In the genomic region with DNA sequence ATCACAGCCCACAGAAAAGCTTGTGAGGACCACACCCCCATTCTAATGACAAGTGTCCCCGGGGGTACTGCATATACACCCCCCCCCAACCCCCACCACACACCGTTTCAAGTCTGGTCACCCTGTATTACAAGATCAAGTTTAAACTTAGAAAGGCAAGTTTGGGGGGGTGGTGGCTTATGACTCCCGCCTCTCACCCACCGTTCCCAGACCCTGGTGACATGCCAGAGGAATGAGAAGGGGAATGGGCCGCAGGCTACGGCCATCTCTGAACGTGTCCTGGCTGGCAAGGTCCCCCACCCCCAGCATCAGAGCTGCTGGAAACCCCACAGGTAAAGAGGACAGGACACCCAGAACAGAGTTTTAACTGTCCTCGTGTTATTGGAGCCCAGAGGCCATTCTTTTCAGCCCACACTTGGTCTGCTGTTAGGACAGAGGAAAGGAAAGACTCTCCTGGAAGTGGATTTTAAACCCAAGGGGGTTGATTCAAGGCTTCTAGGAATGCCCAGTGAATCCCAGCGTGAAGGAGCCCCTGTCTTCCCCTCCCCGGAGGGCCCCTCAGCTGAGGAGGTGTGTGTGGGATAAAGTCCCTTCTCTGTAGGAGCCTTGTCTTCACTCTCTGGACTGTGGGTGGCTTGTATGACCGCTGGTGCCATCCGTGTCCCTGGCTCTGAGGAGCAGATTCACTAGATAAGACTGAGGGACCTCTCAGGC, we compare ENCODE assay signal across 8 mouse cellular contexts. TPM values are rescaled to one million over a fixed set of nuclear protein-coding genes. Genes with fewer than 3 reads are reported as not detected.
A peak's percentile ranks its signal among the peaks of the same experiment; 100 is the strongest.
DNase-seq lines count a peak whose midpoint lies in the region; ATAC-seq and TF ChIP-seq lines count a peak whose summit lies in the region.

No protein-coding gene starts in this region.

- peaks cover 10 to 25% of the 10 kb centered on the region in 2 experiments for H3K4me1 ChIP-seq in ES-E14 (ENCODE audit: control insufficient read depth in 2 of 2, insufficient read depth in 2 of 2, low read length in 2 of 2, poor library complexity in 1 of 2)
- H3K4me1 ChIP-seq in forebrain, embryonic 16.5 days (replicated peaks; ENCODE audit: control insufficient read depth, insufficient read depth, low read length), result peaks cover 32% of the 10 kb centered on the region
- peaks cover 61% of the 10 kb centered on the region for H3K4me1 ChIP-seq in liver, embryonic 15.5 days (replicated peaks)

- peak overlapping the region; percentile 94 to 99 for H3K4me3 ChIP-seq in ES-E14 (ENCODE audit: insufficient read depth in 1 of 2, low read depth in 1 of 2, low read length in 2 of 2, poor library complexity in 1 of 2, severe bottlenecking in 1 of 2)
- H3K4me3 ChIP-seq in forebrain, embryonic 16.5 days (replicated peaks; ENCODE audit: low read length), result peak overlapping the region; percentile 84
- H3K4me3 ChIP-seq in liver, embryonic 15.5 days (replicated peaks), result peak overlapping the region; percentile 80

- peak overlapping the region; percentile 87 for H3K4me2 ChIP-seq in forebrain, embryonic 16.5 days (ENCODE audit: low read length)
- peak overlapping the region; percentile 99 for H3K4me2 ChIP-seq in liver, embryonic 15.5 days

- no peak for ATAC-seq in forebrain, embryonic 16.5 days
- ATAC-seq in liver, embryonic 15.5 days (ENCODE audit: insufficient read depth), result no peak
- ATAC-seq in granulocyte monocyte progenitor cell, adult 5-6 weeks (replicated peaks; ENCODE audit: poor library complexity, severe bottlenecking), result no peak

- no peaks in the 10 kb centered on the region for H3K27me3 ChIP-seq in forebrain, embryonic 16.5 days (replicated peaks; ENCODE audit: control insufficient read depth, insufficient read depth, low read length)
- H3K27me3 ChIP-seq in liver, embryonic 15.5 days, result peaks cover 14% of the 10 kb centered on the region

- no peaks in the 10 kb centered on the region for H3K36me3 ChIP-seq in ES-E14 (ENCODE audit: control insufficient read depth, insufficient read depth, low read length, poor library complexity, severe bottlenecking)
- H3K36me3 ChIP-seq in forebrain, embryonic 16.5 days (ENCODE audit: control insufficient read depth, insufficient read depth), result no peaks in the 10 kb centered on the region
- H3K36me3 ChIP-seq in liver, embryonic 15.5 days (replicated peaks), result no peaks in the 10 kb centered on the region

- H3K9ac ChIP-seq in ES-E14 (ENCODE audit: insufficient read depth, low read depth, low read length, poor library complexity, severe bottlenecking), result 0 out of 2 replicates have a peak overlapping the region, but pooled peaks have one; percentile 13
- H3K9ac ChIP-seq in forebrain, embryonic 16.5 days (replicated peaks; ENCODE audit: low read depth, low read length), result peak overlapping the region; percentile 89
- H3K9ac ChIP-seq in liver, embryonic 15.5 days, result peak overlapping the region; percentile 85

- no peaks in the 10 kb centered on the region for H3K9me3 ChIP-seq in ES-E14 (ENCODE audit: control insufficient read depth, insufficient read depth, low read depth, low read length)
- H3K9me3 ChIP-seq in forebrain, embryonic 16.5 days (ENCODE audit: control insufficient read depth, low read length), result no peaks in the 10 kb centered on the region
- H3K9me3 ChIP-seq in liver, embryonic 15.5 days (replicated peaks), result no peaks in the 10 kb centered on the region

- peak; percentile 96 for DNase-seq in heart, adult 11 months
- no peak for DNase-seq in heart, adult 18-20 months
- DNase-seq in ES-E14 (ENCODE audit: low read depth, low spot score), result no peak
- DNase-seq in layer of hippocampus, postnatal 36 days, result no peak
- no peak for DNase-seq in urinary bladder, adult 2 months (ENCODE audit: low spot score)

- 27% methylated on average over 12 of the region's 12 CpGs for WGBS in forebrain, embryonic 16.5 days
- WGBS in liver, embryonic 15.5 days (ENCODE audit: insufficient replicate concordance), result 10% methylated on average over 12 of the region's 12 CpGs

- in situ Hi-C loops in ES-E14 (cut with MboI; ENCODE audit: low sequenced_read_pairs in 2 of 2, unreplicated experiment in 2 of 2), result no loop called here

- H3K27ac ChIP-seq in ES-E14 (ENCODE audit: insufficient read depth, low read depth, low read length, poor library complexity, severe bottlenecking), result no peak overlapping the region
- no peak overlapping the region for H3K27ac ChIP-seq in forebrain, embryonic 16.5 days (ENCODE audit: low read length)
- H3K27ac ChIP-seq in liver, embryonic 15.5 days (replicated peaks), result no peak overlapping the region; the same call in 1 of the 2 replicates

TF ChIP-seq in ES-E14, 5 proteins besides CTCF, POLR2A, EP300 and RAD21:
- TF ChIP-seq HCFC1 (IDR thresholded peaks at IDR 0.05; ENCODE audit: borderline replicate concordance, insufficient read depth, low read length), result no peak
- TF ChIP-seq ZC3H11A (IDR thresholded peaks at IDR 0.05; ENCODE audit: borderline replicate concordance, low read depth, low read length), result no peak
- no peak for TF ChIP-seq CHD2 (IDR thresholded peaks at IDR 0.05; ENCODE audit: low read depth, low read length)
- no peak for TF ChIP-seq ZNF384 (IDR thresholded peaks at IDR 0.05; ENCODE audit: low read depth, low read length)
- TF ChIP-seq MAFK (IDR thresholded peaks at IDR 0.05; ENCODE audit: insufficient read depth, low read depth, low read length), result no peak
TF ChIP-seq in ES-E14: peak in this region for 0.

RNA-seq across cellular contexts. Expression of gene Pxn, which starts 0.9 kb away (rescaled TPM):
- total RNA-seq in heart, adult 18-20 months (2021), result 10 to 100 TPM; 34.0 to 35.1 TPM
- 25.5 and 29.4 TPM in 2 replicates for total RNA-seq in ES-E14 (2012; rRNA removed)
- polyA plus RNA-seq in forebrain, embryonic 16.5 days (2015; fragmentation: Nextera tagmentation; extraction: Ambion mirVana), result 20.6 and 22.5 TPM in 2 replicates
- polyA plus RNA-seq in liver, embryonic 15.5 days (2015; fragmentation: Nextera tagmentation; extraction: Ambion mirVana), result 15.2 and 16.8 TPM in 2 replicates
- 56.2 and 57.1 TPM in 2 replicates for total RNA-seq in granulocyte monocyte progenitor cell, adult 5-6 weeks (2014; fragmentation: Nextera tagmentation)
- total RNA-seq in granulocyte monocyte progenitor cell, adult 5-6 weeks (2017), result 110 and 111 TPM in 2 replicates
- total RNA-seq in layer of hippocampus, postnatal 36 days (2021), result 10 to 100 TPM; 39.8 to 46.1 TPM
- polyA plus RNA-seq in urinary bladder, adult 2 months (2012; rRNA removed), result 68.7 and 73.4 TPM in 2 replicates

RNA-seq across cellular contexts. Expression of gene Sirt4, which starts 22.9 kb away (rescaled TPM):
- 10 to 100 TPM; 13.6 to 19.5 TPM for total RNA-seq in heart, adult 18-20 months (2021)
- total RNA-seq in ES-E14 (2012; rRNA removed), result 15.3 and 25.7 TPM in 2 replicates
- 32.7 and 37.6 TPM in 2 replicates for polyA plus RNA-seq in forebrain, embryonic 16.5 days (2015; fragmentation: Nextera tagmentation; extraction: Ambion mirVana)
- polyA plus RNA-seq in liver, embryonic 15.5 days (2015; fragmentation: Nextera tagmentation; extraction: Ambion mirVana), result 6.0 and 6.1 TPM in 2 replicates
- 9.2 and 23.1 TPM in 2 replicates for total RNA-seq in granulocyte monocyte progenitor cell, adult 5-6 weeks (2014; fragmentation: Nextera tagmentation)
- total RNA-seq in granulocyte monocyte progenitor cell, adult 5-6 weeks (2017), result 2.9 and 7.1 TPM in 2 replicates
- total RNA-seq in layer of hippocampus, postnatal 36 days (2021), result 10 to 100 TPM; 46.4 to 50.7 TPM
- 56.1 and 75.8 TPM in 2 replicates for polyA plus RNA-seq in urinary bladder, adult 2 months (2012; rRNA removed)

RNA-seq across cellular contexts. Expression of gene Pla2g1b, which starts 41.4 kb away (rescaled TPM):
- total RNA-seq in heart, adult 18-20 months (2021), result not detected
- 31.1 and 36.6 TPM in 2 replicates for total RNA-seq in ES-E14 (2012; rRNA removed)
- not detected in 2 replicates for polyA plus RNA-seq in forebrain, embryonic 16.5 days (2015; fragmentation: Nextera tagmentation; extraction: Ambion mirVana)
- polyA plus RNA-seq in liver, embryonic 15.5 days (2015; fragmentation: Nextera tagmentation; extraction: Ambion mirVana), result not detected in 2 replicates
- not detected in 2 replicates for total RNA-seq in granulocyte monocyte progenitor cell, adult 5-6 weeks (2014; fragmentation: Nextera tagmentation)
- not detected in 2 replicates for total RNA-seq in granulocyte monocyte progenitor cell, adult 5-6 weeks (2017)
- not detected for total RNA-seq in layer of hippocampus, postnatal 36 days (2021)
- not detected in 2 replicates for polyA plus RNA-seq in urinary bladder, adult 2 months (2012; rRNA removed)

RNA-seq across cellular contexts. Expression of gene Rplp0, which starts 51.8 kb away (rescaled TPM):
- total RNA-seq in heart, adult 18-20 months (2021), result 100 to 1,000 TPM; 624 to 648 TPM
- total RNA-seq in ES-E14 (2012; rRNA removed), result 2,284 and 2,327 TPM in 2 replicates
- 944 and 986 TPM in 2 replicates for polyA plus RNA-seq in forebrain, embryonic 16.5 days (2015; fragmentation: Nextera tagmentation; extraction: Ambion mirVana)
- 1,028 and 1,078 TPM in 2 replicates for polyA plus RNA-seq in liver, embryonic 15.5 days (2015; fragmentation: Nextera tagmentation; extraction: Ambion mirVana)
- total RNA-seq in granulocyte monocyte progenitor cell, adult 5-6 weeks (2014; fragmentation: Nextera tagmentation), result 2,324 and 2,796 TPM in 2 replicates
- 1,887 and 2,078 TPM in 2 replicates for total RNA-seq in granulocyte monocyte progenitor cell, adult 5-6 weeks (2017)
- total RNA-seq in layer of hippocampus, postnatal 36 days (2021), result 100 to 1,000 TPM; 223 to 227 TPM
- 2,459 and 2,490 TPM in 2 replicates for polyA plus RNA-seq in urinary bladder, adult 2 months (2012; rRNA removed)

RNA-seq across cellular contexts. Expression of gene Gcn1l1, which starts 57.6 kb away (rescaled TPM):
- 10 to 100 TPM; 39.1 to 41.5 TPM for total RNA-seq in heart, adult 18-20 months (2021)
- 112 and 163 TPM in 2 replicates for total RNA-seq in ES-E14 (2012; rRNA removed)
- polyA plus RNA-seq in forebrain, embryonic 16.5 days (2015; fragmentation: Nextera tagmentation; extraction: Ambion mirVana), result 44.7 and 53.6 TPM in 2 replicates
- polyA plus RNA-seq in liver, embryonic 15.5 days (2015; fragmentation: Nextera tagmentation; extraction: Ambion mirVana), result 15.0 and 17.3 TPM in 2 replicates
- 26.9 and 43.5 TPM in 2 replicates for total RNA-seq in granulocyte monocyte progenitor cell, adult 5-6 weeks (2014; fragmentation: Nextera tagmentation)
- total RNA-seq in granulocyte monocyte progenitor cell, adult 5-6 weeks (2017), result 33.4 and 37.4 TPM in 2 replicates
- total RNA-seq in layer of hippocampus, postnatal 36 days (2021), result 10 to 100 TPM; 69.4 to 73.1 TPM
- 17.8 and 26.4 TPM in 2 replicates for polyA plus RNA-seq in urinary bladder, adult 2 months (2012; rRNA removed)

Comparison
In these comparisons a context has a peak if more than half of its experiments do, and no peak if none do; other contexts are left out.
1. H3K9ac ChIP-seq: peak in every context shown above with its lines; median percentile 89 in forebrain, embryonic 16.5 days; 85 in liver, embryonic 15.5 days; 13 in ES-E14.
2. RNA of gene Pla2g1b, which starts 41.4 kb away (total RNA-seq): 31.1 to 36.6 TPM in ES-E14; not detected in heart, adult 18-20 months, not detected in granulocyte monocyte progenitor cell, adult 5-6 weeks and not detected in layer of hippocampus, postnatal 36 days; every median in the first group is over 10 times any median in the second.
3. Peak in every context shown above with its lines, with median percentiles within 50 percentile points of each other: H3K4me3 ChIP-seq.